Mouse (Mus musculus) cortical plate, adult 2 months (tissue): Measurements from ENCODE around the gene Serinc3. TPM values are rescaled to one million over a fixed set of nuclear protein-coding genes. Genes with fewer than 3 reads are reported as not detected.
"Not testable (repeated sequence)": the region's sequence is repeated elsewhere in the genome, so short reads cannot be mapped to it uniquely, and the experiment has no call there.

Experiments used
- H3K27ac ChIP-seq: fragments of 200-500 bp; 2 replicates; pipeline ENCODE4 v1.5.1; 2012; ENCODE audit warnings: low read length, control low read depth, inconsistent platforms; ENCODE audit not compliant: insufficient read depth
- H3K4me1 ChIP-seq: fragments of 200-500 bp; 2 replicates; pipeline ENCODE4 v1.6.1; 2011; ENCODE audit warnings: low read length; ENCODE audit not compliant: control insufficient read depth, insufficient read depth
- H3K4me3 ChIP-seq: fragments of 200-500 bp; 2 replicates; pipeline ENCODE4 v1.5.1; 2011; ENCODE audit warnings: mild to moderate bottlenecking, low read length, control low read depth; ENCODE audit not compliant: insufficient read depth
- CTCF ChIP-seq: fragments of 200-500 bp; IDR thresholded peaks from 2 replicates; pipeline ENCODE4 v1.5.1; 2011; ENCODE audit warnings: mild to moderate bottlenecking, control low read depth, low read length; ENCODE audit not compliant: insufficient read depth; ENCODE audit errors: extremely low read depth
- POLR2A ChIP-seq: fragments of 200-500 bp; IDR thresholded peaks from 2 replicates; pipeline ENCODE4 v1.6.1; 2011; ENCODE audit warnings: mild to moderate bottlenecking, low read length, control low read depth; ENCODE audit not compliant: insufficient read depth; ENCODE audit errors: extremely low read depth
- polyA plus RNA-seq: library from polyadenylated mRNA; depleted of rRNA; stranded (reverse); fragments of >200 nt; gene quantifications from 2 replicates; pipeline ENCODE4 v1.2.3, GENCODE M21; 2012

Serinc3 gene
- polyA plus RNA-seq, 1 experiment = 210 TPM

DNA sequence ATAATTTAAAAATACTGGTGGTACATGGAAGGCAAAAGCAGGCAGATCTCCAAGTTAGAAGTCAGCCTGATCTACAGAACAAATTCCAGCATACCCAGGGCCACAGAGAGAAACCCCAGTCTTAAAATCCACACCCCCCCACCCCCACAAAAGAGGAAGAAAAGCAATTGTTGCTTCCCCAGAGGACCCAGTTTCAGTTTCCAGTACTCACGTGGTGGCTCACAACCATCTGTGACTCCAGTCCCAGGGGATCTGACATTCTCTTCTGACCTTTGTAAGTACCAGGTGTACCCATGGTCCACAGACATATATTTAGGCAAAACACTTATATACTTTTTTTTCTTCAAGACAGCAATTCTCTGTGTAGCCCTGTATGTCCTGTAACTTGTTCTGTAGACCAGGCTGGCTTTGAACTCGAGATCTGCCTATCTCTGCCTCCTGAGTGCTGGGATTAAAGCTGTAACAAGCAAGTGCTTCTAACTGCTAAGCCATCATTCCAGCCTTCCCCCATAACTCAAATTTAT, 17.8 kb upstream of the Serinc3 start:
- H3K27ac ChIP-seq = no peak overlapping the region
- H3K4me3 ChIP-seq = no peak overlapping the region
- peaks cover 24% of the 10 kb centered on the region for H3K4me1 ChIP-seq
- no peak for TF ChIP-seq POLR2A
- no peak for TF ChIP-seq CTCF

GRCm38 (mm10) chr2:163662076-163662475, 17.1 kb upstream of the Serinc3 start:
- no peak overlapping the region for H3K4me3 ChIP-seq
- H3K27ac ChIP-seq = peak overlapping the region; percentile 14
- peaks cover 24% of the 10 kb centered on the region for H3K4me1 ChIP-seq
- TF ChIP-seq POLR2A = no peak
- no peak for TF ChIP-seq CTCF

- no peak overlapping the region for H3K4me3 ChIP-seq
- TF ChIP-seq CTCF (no peak), POLR2A (peak; percentile 39; the same call in 1 of the 2 replicates)
- peaks cover 24% of the 10 kb centered on the region for H3K4me1 ChIP-seq
- H3K27ac ChIP-seq = peak overlapping the region; percentile 76
These were observed 16.5 kb upstream of the Serinc3 start for GRCm38 (mm10) chr2:163661371-163661850.

GRCm38 (mm10) chr2:163660103-163660701, 15.3 kb upstream of the Serinc3 start:
- TF ChIP-seq POLR2A (no peak), CTCF (no peak)
- Histone ChIP-seq H3K4me1 (peaks cover 19% of the 10 kb centered on the region), H3K4me3 (no peak overlapping the region), H3K27ac (no peak overlapping the region)

GRCm38 (mm10) chr2:163659431-163659830, 14.5 kb upstream of the Serinc3 start:
- Histone ChIP-seq H3K4me3 (peak overlapping the region; percentile 68), H3K4me1 (peaks cover 19% of the 10 kb centered on the region), H3K27ac (peak overlapping the region; percentile 60)
- no peak for TF ChIP-seq CTCF
- TF ChIP-seq POLR2A = no peak

DNA sequence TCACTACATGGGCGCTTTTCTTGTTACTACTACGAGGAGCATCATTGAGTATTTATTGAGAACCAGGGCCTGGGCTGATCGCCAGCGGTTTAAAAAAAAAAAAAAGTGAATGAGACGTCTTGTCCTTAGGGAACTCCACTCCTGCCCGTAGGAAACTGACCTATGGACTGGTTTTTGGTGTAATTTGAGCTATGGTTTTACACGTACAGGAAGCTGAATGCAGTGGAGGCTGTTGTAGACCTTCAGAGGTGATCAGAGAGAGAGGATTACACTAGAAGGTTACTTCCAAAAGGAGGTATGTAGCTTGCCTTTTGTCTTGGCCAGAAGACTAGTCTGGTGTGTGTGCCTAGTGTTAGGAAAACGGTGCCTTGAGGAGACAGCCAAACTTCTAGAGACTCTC, 14.0 kb upstream of the Serinc3 start:
- H3K4me3 ChIP-seq = peak overlapping the region; percentile 68
- TF ChIP-seq POLR2A = no peak
- TF ChIP-seq CTCF = no peak
- peak overlapping the region; percentile 60 for H3K27ac ChIP-seq
- H3K4me1 ChIP-seq = peaks cover 15% of the 10 kb centered on the region

DNA sequence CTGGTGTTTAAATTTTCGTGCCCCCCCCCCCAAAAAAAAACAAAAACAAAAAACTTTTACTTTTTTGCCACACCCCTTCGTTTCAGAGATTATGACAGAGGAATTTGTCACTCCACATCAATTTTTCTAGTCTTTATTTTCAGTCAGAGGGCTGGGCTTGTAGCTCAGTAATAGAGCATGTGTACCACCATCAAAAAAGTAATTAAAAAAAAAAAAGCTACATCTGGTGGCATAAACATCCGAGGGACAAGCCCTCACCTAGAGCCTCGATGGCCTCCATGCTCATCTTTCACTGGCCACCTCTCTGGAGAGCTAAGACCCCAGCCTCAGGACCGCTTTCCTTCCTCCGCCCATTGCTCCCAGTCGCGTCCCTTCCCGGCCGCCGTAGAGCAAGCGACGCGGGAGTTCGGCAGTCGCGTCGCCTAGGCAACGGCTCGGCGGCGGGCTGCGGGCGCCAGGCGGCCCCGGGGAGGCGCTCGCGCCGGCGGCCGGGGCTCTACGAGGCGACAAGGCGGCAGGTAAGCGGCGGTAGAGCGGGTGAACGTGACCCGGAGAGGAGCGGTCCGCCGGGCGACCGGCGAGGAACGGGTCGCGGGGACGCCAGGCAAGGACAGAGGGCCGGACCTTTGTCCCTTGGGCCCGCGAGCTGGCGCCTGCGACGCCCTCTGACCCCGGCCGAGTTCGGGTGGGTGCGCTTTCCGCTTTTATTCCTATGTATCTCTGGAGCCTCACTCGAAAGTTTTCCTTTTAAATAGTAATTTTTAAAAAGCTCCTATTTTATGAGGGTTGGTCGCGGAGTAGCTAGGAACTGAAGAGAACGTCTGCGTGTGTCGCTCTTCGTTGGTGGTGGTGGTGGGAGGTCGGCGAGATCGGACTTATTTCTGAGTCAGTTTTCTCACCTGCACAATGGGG, 13.3 kb upstream of the Serinc3 start, which contains the start of gene Pkig:
TSS of gene Pkig (plus strand) at position 412 of the 912 bp plus-strand sequence.
- TF ChIP-seq CTCF (no peak), POLR2A (0 out of 2 replicates have a peak, but pooled peaks have one; percentile 6)
- peak within 1 kb of the TSS; percentile 77 for H3K27ac ChIP-seq

GRCm38 (mm10) chr2:163657486-163657885, 12.6 kb upstream of the Serinc3 start:
- TF ChIP-seq POLR2A = no peak
- no peak for TF ChIP-seq CTCF
- Histone ChIP-seq H3K4me3 (no peak overlapping the region; the same call in 1 of the 2 replicates), H3K4me1 (peaks cover 12% of the 10 kb centered on the region), H3K27ac (no peak overlapping the region)

More for the DNA sequence above, 13.3 kb upstream of the Serinc3 start, which contains the start of gene Pkig:
- Histone ChIP-seq H3K4me1 (peaks cover 12% of the 10 kb centered on the region), H3K4me3 (peak within 1 kb of the TSS; percentile 68)

- not testable (repeated sequence) for H3K27ac ChIP-seq, H3K4me3 ChIP-seq, H3K4me1 ChIP-seq
These were observed 10.8 kb upstream of the Serinc3 start for GRCm38 (mm10) chr2:163655699-163656098.

- Histone ChIP-seq H3K4me1 (peaks cover 3% of the 10 kb centered on the region; the same call in 1 of the 2 replicates), H3K4me3 (no peak overlapping the region), H3K27ac (no peak overlapping the region)
- TF ChIP-seq POLR2A (no peak), CTCF (no peak)
These were observed 1.6 kb upstream of the Serinc3 start for GRCm38 (mm10) chr2:163646461-163647080.
